Mouse (Mus musculus) left cerebral cortex, adult 2 months (tissue): ENCODE results near the gene Ube2s. TPM values are rescaled to one million over a fixed set of nuclear protein-coding genes. Genes with fewer than 3 reads are reported as not detected.
"Not testable (repeated sequence)": the region's sequence is repeated elsewhere in the genome, so short reads cannot be mapped to it uniquely, and the experiment has no call there.

Experiments used
- DNase-seq, 2 experiments: peaks; one replicate each; pipeline ENCODE4 v3.0.0; 2021 to 2022; ENCODE audit warnings: low spot score in 2 of 2, mixed read lengths in 1 of 2; ENCODE audit errors: extremely low spot score in 1 of 2
- H3K27ac ChIP-seq: fragments of 200-600 bp; 2 replicates; pipeline ENCODE4 v1.8.1; 2022
- H3K4me3 ChIP-seq: fragments of 200-600 bp; 2 replicates; pipeline ENCODE4 v1.8.1; 2022
- CTCF ChIP-seq: fragments of 200-600 bp; IDR thresholded peaks from 2 replicates; pipeline ENCODE4 v1.8.1; 2022; ENCODE audit warnings: antibody characterized with exemption, mild to moderate bottlenecking, moderate library complexity
- intact Hi-C: fragments of 180-260 bp; cut with DNase I; formaldehyde crosslinking; loops from one replicate; pipeline ENCODE4 v1.15.1; 2025
- total RNA-seq, 2 experiments: library from RNA; stranded (reverse); gene quantifications; 2 replicates each; pipeline ENCODE4 v1.2.3; 2021

Gene Ube2s
- total RNA-seq, 2 experiments from 2014 or later: 104 to 117 TPM

DNA sequence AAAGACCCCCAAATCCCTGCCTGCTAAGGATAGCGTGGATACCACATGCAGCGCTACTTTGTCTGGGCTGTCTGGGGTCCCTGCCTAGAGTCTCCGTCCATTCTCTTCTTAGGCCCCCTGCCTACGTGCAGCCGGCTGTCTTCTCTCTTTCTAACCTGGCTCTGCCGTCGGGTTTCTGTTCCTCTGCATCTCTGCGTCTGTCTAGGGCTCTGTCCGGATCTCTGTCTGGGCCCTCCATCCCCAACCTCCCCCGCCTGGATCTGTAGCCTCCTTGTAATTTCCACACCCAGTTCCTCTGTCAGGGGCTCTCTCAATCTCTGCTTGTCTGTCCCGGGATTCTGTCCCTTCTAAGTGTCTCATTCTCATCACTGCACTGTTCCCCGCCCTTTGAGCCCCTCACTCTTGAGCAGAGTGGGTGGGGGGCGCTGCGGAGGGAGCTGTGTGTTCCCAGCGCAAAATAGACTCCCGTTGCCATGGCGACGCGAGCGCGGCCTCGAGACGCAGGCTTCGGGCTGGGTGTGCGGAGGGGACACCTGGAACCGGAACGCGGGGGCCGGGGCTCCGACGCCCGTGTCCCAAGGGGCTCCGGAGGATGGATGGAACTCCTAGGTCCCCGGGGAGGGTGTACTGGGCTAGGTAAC lies 31.3 kb upstream of the Ube2s start:
- H3K4me3 ChIP-seq: peak overlapping the region; percentile 55
- TF ChIP-seq CTCF: no peak
- H3K27ac ChIP-seq: peak overlapping the region; percentile 96
- peak; percentile 85 to 86 for DNase-seq
- intact Hi-C loops: loop anchor here (2.0 to 10.0 kb wide), 2 partner anchors 71 to 211 kb away; partner anchors contain the start of genes Zfp580 and Zfp628

- Histone ChIP-seq H3K4me3 (peak overlapping the region; percentile 55), H3K27ac (peak overlapping the region; percentile 96)
- peak; percentile 63 to 66 for DNase-seq
- no peak for TF ChIP-seq CTCF
- intact Hi-C loops: loop anchor here (10.0 kb wide), 1 partner anchor 212 kb away; the partner anchor contains the start of gene Zfp580
Observed at GRCm38 (mm10) chr7:4842634-4843131, 30.3 kb upstream of the Ube2s start.

GRCm38 (mm10) chr7:4842077-4842476 lies 29.7 kb upstream of the Ube2s start:
- peak in 1 of 2 experiments; percentile 30 for DNase-seq
- TF ChIP-seq CTCF: no peak
- Histone ChIP-seq H3K4me3 (peak overlapping the region; percentile 55), H3K27ac (peak overlapping the region; percentile 96)
- intact Hi-C loops: loop anchor here (10.0 kb wide), 1 partner anchor 213 kb away; the partner anchor contains the start of gene Zfp580

DNA sequence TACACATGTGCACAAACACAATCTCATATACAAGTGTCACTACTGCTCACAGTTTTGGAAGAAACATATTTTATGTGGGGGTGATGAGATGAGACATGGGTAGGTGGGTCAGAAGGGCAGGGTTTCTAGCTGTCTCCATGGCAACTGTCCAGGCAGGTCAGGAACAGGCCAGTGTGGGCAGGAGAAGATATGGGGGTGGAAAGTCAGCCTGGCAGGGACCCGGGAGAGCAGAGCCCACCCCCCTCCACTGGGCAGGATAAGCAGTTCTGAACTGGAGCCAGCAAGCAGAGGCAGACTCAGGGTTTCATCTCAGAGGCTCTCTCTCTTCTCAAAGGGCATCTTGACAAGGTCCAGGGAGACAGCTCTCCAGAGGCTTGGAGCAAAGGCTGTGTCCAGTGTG lies 25.2 kb upstream of the Ube2s start:
- H3K4me3 ChIP-seq: no peak overlapping the region
- no peak for TF ChIP-seq CTCF
- DNase-seq: no peak
- H3K27ac ChIP-seq: no peak overlapping the region
- intact Hi-C loops: no loop called here

- intact Hi-C loops: no loop called here
- peak; percentile 56 to 61 for DNase-seq
- Histone ChIP-seq H3K27ac (no peak overlapping the region), H3K4me3 (peak overlapping the region; percentile 48)
- peak; percentile 58 for TF ChIP-seq CTCF
Observed at GRCm38 (mm10) chr7:4836351-4836792, 24.0 kb upstream of the Ube2s start.

DNA sequence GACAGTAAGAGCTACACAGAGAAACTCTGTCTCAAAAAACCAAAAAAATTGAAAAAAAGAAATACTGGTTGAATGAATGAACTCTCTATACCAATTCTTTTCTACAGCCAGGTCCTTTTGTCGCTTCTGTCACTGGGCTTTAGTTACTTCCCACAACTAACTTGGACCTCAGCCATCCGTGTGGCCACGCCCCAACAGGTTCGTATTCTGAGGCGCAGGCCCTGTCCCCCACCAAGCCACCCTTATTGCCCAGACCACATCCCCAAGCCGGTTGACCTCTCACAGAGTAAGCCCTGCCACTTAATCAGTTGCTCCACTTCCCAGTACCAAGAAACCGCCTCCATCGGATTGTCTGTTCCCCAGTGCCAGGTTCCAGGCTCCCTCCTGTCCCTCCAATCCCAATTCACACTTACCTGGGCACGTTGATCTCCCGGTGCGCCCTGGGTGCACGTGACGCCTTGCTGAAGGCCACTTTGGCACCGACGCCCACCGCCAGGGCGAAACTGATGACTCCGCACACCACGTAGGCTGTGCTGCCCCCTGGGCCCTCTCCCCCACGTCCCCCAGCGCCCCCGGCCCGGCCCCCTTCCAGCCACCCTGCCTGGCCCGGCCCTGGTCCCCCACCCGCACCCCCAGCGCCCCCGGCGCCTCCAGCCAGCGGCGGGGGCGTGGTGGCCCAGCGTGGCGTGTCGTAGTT lies 23.4 kb upstream of the Ube2s start:
- H3K4me3 ChIP-seq: peak overlapping the region; percentile 48
- intact Hi-C loops: no loop called here
- DNase-seq: no peak
- no peak for TF ChIP-seq CTCF
- no peak overlapping the region for H3K27ac ChIP-seq

DNA sequence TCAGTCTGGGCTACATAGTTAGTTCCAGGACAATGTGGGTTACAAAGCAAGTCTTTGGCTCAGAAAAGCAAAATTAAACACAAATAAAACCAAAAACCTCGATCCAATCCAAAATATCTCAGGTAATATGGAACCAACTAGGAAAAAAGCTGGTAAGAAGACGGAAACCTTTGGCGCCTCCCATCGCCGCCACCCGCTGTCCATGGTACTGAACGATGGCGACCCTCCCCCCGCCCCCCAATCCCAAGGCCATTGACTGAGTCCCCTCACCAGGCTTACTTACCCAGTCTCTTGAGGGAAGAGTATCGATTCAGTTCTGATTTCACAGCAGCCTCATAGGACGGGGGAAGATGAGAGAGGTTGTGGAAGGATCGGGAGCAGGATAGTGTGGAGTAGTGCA lies 18.1 kb upstream of the Ube2s start:
- DNase-seq: no peak
- intact Hi-C loops: no loop called here
- TF ChIP-seq CTCF: no peak
- Histone ChIP-seq H3K27ac (no peak overlapping the region), H3K4me3 (no peak overlapping the region)

DNA sequence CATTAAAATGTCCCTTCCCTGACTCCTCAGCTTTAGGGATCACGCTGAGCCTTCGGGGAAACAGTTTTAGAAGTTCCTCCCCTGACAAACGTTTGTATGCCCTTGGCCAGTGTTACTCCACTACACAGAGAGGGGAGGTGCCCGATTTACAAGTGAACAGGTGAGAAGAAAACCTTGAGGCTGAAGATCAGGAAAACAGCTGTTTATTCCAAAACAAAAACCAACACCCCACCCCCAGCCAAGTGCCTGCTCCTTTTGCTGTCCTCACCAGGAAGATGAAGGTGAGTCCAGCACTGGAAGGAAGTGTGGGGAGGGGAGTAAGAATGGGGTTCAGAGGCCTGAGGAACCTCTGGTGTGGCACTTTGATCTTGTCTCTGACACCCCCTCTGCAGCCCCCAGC lies 13.0 kb upstream of the Ube2s start:
- Histone ChIP-seq H3K4me3 (no peak overlapping the region), H3K27ac (no peak overlapping the region)
- intact Hi-C loops: no loop called here
- DNase-seq: no peak
- no peak for TF ChIP-seq CTCF

GRCm38 (mm10) chr7:4822162-4822907 lies 9.9 kb upstream of the Ube2s start:
- intact Hi-C loops: no loop called here
- no peak for DNase-seq
- no peak for TF ChIP-seq CTCF
- no peak overlapping the region for H3K4me3 ChIP-seq
- H3K27ac ChIP-seq: peak overlapping the region; percentile 53; the same call in 1 of the 2 replicates

DNA sequence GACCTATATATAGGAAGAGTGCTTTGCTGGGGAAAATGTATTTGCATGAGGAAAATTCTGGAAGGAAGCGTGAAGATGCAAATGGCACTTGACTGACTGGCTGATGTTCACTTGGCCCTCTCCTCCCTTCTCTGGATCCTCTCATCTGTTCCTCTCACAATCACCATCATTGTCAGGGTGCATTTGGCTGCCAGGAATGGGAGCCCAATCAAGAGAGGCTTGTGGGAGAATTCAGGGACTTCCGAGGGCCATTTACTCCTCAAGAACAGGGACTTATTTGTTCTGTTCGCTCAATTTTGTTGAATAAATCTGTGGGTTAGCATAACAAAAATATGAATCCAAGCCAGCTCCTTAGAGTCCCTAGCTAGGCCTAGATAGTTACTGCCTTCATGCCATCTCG lies 9.3 kb upstream of the Ube2s start:
- DNase-seq: no peak
- no peak for TF ChIP-seq CTCF

DNA sequence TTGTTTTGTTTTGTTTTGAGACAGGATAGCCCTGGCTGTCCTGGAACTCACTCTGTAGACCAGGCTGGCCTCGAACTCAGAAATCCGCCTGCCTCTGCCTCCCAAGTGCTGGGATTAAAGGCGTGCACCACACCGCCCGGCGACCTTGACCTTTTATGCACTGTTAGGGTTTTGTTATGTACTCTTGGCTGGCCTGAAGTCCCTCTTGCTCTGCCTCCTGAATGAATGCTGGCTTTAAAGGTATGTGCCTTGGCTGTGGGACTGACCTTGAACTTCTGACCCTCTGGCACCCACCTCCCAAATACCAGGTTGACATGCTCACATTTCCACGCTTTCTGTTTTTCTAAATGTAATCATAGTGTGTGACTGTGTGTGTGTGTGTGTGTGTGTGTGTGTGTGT lies 8.5 kb upstream of the Ube2s start:
- H3K27ac ChIP-seq, DNase-seq, H3K4me3 ChIP-seq, intact Hi-C loops: not testable (repeated sequence)

More for the DNA sequence above, 9.3 kb upstream of the Ube2s start:
- Histone ChIP-seq H3K4me3 (no peak overlapping the region), H3K27ac (peak overlapping the region; percentile 55; the same call in 1 of the 2 replicates)
- intact Hi-C loops: no loop called here

GRCm38 (mm10) chr7:4816559-4816958 lies 4.2 kb upstream of the Ube2s start:
- no peak for DNase-seq
- no peak for TF ChIP-seq CTCF
- intact Hi-C loops: no loop called here
- H3K4me3 ChIP-seq: no peak overlapping the region
- H3K27ac ChIP-seq: no peak overlapping the region
